Mouse (Mus musculus) layer of hippocampus, adult 8-10 months (tissue): ENCODE results near the gene Gemin5. TPM values are rescaled to one million over a fixed set of nuclear protein-coding genes. Genes with fewer than 3 reads are reported as not detected.
"Not testable (repeated sequence)": the region's sequence is repeated elsewhere in the genome, so short reads cannot be mapped to it uniquely, and the experiment has no call there.

Experiments used
- DNase-seq, 2 experiments: peaks; one replicate each; pipeline ENCODE4 v3.0.0; 2022; ENCODE audit warnings: low spot score in 2 of 2
- total RNA-seq, 4 experiments: library from RNA; stranded (reverse); gene quantifications; 2 replicates each; pipeline ENCODE4 v1.2.4; 2022

The Gemin5 gene
- total RNA-seq, 4 experiments from 2014 or later, result 19.6 to 23.5 (median 20.0) TPM

DNA sequence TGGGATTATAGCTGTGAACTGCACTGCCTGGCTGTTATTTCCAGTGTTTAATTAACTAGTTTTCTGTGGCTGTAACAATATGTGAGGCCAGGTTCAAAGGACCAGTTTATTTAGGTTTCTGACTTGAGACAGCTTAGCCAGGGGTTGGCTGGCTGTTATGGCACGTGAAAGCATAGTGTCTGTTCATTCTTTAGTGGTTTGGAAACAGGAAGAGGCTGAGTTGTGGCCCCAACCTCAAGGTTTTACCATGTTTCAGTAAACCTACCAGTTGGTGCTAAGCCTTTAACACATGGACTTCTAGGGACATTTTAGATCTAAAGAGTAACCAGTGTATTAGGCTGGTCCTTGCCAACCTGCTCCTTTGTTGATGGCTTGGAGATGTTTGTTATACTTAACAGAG lies 51.8 kb downstream of the Gemin5 start:
- no peak for DNase-seq

DNA sequence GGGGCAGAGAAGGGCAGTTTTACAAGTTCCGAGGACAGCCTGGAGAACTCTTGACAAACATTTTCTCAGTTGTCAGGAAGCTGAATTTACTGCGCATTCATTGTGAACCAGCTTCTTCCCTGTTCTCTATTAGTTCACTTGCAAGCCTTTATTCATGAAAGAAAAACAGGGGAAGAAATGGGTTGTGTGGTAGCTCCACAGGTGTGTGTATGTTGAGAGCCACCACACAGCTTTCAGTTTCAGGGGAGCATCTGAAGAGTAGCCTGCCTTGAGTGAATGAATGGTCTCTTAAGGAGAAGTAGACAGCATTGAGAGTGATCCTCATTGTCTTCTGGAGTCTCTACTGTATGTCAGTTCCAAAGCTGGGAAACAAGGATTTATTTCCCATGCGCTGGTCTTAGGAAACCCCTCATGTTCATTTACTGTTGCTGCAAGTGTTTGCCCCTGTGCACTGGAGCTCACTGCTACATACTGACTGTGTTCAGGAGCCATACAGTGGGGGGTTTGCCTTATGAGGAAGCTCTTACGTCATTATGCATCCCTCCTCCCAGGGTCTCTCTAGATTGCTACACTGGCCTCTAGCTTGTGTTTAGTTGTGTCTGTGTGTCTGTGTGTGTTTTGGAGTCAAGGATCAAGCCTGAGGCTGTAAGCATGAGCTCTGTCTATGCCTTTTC lies 60.5 kb downstream of the Gemin5 start:
- DNase-seq, result no peak

DNA sequence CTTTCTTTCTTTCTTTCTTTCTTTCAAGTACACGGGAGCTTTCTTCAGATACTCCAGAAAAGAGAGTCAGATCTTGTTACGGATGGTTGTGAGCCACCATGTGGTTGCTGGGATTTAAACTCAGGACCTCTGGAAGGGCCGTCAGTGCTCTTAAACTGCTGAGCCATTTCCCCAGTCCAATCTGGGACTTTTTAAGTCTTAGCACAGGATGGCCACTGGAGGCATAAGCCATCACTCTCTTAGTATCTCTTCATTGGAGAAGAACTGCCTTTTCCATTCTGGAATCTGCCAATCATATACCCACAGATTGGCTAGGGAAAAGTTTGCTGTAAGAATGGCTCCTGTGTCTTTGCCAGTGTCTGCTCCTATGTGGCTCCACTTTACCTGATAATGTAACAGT lies 61.3 kb downstream of the Gemin5 start:
- DNase-seq, result no peak

DNA sequence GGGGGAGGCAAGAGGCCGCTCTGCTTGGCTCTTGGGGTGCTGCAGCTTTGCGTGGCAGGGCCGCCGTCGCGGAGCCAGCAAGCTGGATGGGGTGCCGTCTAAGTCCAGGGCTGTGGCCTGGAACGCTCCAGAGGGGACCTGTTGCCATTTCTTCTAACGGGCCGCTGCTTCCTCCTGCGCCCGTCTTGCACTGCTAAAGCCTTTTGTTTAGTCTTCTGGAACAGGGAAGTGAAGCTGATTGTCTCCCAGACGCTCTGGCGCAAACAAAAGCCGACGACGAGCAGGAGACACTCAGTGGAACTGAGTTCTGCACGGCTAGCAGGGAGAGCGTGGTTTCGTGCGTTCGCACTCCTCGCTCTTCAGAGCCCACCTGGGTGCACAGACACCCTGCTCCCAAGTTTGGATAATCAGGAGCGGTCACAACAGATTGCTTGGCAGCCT lies 64.0 kb downstream of the Gemin5 start:
- DNase-seq, result no peak

DNA sequence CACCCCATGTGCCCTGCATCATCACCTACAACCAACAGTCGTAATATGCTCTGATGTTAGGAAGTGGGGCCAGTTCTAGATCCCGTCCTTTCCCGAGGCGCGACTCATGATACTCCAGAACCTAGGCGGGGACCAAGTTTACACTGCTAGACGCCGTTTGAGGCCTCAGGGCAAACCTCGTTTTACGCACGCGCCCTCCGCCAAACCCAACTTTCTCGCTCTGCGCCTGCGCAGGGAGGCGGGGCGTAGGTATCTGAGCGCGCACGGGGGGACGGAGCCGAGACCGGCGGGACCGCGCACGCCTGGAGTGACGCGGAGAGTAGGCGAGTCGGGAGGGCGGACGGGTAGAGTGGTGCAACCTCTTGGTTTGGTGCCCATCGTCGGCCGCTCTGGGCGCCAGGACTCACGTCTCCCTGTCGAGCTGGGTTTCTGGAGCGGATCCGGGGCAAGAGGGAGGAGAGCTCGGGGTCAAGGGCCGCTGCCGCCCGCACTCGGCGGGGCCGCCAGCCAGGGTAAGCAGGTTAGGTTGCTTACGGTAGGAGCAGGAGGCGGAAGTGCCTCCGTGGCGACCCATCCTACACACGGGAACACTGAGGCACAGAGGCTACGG lies 64.5 kb downstream of the Gemin5 start, which contains the start of gene Cnot8:
Cnot8 (plus strand) TSS at position 457 of the 610 bp plus-strand sequence.
- peak; percentile 98 to 99 for DNase-seq

DNA sequence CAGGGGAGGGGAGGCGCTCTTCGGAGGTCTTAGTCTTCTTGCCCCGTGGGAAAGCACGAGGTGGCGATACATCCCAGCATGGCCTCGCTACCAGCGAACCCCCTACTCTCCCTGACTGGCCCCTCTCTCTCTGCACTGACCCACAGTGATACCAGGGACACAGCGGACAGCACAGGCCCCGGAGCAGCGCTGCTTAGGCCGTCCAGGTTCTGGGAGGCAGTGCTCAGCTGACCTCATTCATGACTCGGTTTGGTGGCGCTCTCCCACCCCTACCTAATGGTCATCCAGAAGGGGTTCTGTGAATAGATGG lies 65.0 kb downstream of the Gemin5 start:
- DNase-seq, result no peak

DNA sequence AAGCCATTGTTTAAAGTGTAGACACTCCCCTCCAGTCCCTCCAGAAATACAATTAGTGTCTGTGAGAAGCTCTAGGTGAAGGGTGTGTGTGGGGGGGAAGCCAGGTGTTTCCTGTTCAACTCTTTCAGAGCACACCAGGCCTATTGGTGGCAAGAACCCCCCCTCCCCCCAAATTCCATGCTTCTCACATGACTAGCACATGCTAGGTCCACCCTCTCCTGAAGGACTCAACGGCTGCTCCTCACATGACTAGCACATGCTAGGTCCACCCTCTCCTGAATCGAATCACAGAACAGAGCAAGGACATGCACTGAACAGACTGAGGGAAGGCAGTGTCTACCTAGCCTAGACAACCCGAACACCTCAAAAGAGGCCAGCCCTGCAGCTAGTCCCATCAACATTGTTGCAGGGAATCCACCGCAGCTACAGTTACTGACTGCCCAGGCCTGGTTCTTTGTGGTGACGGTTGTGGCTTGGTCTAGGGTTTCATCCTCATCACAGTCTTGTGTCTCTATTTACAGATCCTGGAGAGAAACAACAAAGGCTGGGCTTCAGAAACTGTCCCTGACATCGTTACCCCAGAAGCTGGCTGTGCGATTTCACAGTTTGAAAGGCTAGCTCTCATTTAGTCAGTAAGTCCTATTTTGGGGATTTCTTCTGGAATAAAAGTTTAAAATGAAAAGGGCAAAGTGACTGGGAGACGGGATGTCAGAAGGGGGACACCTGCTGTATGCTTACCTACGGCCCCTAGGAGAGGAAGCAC lies 65.6 kb downstream of the Gemin5 start:
- DNase-seq, result no peak

DNA sequence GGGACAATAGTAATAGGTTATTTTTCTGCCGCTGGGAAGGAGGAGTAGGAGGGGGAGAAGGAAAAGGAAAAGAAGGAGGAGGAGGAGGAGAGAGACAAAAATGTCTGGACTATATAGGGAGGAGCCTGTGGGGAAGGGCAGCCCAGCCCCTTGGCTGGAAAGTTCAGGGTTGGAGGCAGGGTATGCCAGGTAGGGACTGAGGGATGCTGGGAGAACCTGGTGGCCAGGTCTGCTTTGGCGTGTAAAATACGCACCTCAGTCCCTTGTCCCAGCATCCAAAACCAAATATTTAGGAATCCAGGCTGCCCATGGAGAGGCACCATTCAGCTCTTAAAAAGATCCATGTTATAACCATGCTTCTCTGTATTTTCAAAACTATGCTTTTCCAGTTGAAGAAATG lies 66.2 kb downstream of the Gemin5 start:
- DNase-seq, result no peak

DNA sequence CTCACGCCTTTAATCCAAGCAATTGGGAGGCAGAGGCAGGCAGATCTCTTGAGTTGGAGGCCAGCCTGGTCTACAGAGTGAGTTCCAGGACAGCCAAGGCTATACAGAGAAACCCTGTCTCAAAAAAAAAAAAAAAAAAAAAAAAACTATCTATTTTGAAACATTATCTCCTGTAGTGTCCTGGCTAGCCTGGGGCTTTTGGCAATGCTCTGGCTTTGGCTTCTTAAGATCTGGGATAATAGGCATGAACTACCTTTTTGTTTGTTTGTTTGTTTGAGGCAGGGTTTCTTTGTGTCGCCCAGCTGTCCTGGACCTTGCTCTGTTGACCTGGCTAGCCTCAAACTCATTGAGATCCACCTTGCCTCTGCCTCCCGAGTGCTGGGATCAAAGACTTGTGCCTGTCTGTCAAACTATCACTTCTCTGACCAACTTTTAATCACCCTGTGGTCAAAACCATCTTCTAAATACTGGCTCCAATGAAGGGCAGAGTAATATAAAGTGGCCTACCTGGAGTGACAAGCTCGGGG lies 67.1 kb downstream of the Gemin5 start:
- DNase-seq, result no peak

DNA sequence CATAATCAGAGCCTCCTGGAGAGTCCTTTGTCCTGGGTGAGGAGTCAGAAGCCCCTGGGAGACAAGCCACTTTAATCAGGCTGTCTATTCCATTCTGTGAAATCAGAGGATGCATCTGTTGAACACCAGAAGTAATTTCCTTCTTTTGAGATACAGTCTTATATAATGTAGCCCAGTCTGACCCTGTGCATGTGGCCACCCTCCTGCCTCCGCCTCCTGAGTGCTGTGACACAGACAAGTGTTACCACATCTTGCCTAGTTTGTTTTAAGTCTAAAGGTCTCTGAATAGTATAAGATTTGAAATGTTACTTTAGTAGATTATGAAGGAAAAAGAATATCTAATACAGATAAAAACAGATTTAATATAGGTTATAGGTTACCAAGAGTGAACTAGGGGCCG lies 68.3 kb downstream of the Gemin5 start:
- no peak for DNase-seq

DNA sequence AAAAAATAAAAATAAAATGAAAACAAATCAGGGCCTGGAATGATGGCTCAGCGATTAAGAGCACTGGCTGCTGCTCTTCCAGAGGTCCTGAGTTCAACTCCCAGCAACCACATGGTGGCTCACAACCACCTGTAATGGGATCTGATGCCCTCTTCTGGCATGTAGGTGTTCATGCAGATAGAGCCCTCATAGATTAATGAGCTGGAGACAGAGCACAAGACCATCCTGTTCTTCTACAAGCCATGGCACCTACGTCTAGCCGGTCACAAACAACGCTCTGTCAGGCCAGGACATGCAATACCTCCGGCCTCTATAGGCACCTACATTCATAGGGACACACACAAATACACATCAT lies 70.0 kb downstream of the Gemin5 start:
- not testable (repeated sequence) for DNase-seq

DNA sequence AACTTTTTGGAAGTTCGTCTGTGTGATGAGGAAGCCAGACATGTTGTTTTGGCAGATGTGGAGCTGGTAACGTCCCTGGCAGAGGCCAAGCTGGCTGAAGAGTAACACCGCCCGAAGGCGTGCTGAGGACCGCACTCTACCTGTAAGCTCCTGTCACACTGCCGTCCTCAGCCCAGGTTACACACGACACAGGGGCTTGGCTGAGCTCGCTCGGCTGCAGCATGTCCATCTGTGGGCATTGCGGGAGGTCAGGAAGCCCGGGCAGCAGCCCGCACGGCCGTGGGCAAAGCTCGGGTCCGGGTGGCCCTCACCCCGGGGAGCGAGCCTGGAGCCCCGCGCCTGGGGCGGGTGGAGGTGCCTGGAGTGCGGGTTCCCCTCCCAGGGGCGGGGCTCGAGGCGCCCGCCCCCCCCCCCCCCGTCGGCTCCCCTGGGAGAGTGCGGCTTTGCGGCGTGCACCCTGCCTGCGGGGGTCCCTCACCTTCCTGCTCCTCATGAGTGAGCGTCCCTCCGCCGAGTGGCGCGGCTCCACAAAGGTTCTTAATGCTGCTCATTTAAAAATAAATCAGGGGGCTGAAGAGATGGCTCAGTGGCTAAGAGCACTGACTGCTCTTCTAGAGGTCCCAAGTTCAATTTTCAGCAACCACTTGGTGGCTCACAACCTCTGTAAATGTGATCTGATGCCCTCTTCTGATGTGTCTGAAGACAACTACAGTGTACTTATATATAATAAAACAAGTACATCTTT lies 70.5 kb downstream of the Gemin5 start:
- DNase-seq, result no peak

DNA sequence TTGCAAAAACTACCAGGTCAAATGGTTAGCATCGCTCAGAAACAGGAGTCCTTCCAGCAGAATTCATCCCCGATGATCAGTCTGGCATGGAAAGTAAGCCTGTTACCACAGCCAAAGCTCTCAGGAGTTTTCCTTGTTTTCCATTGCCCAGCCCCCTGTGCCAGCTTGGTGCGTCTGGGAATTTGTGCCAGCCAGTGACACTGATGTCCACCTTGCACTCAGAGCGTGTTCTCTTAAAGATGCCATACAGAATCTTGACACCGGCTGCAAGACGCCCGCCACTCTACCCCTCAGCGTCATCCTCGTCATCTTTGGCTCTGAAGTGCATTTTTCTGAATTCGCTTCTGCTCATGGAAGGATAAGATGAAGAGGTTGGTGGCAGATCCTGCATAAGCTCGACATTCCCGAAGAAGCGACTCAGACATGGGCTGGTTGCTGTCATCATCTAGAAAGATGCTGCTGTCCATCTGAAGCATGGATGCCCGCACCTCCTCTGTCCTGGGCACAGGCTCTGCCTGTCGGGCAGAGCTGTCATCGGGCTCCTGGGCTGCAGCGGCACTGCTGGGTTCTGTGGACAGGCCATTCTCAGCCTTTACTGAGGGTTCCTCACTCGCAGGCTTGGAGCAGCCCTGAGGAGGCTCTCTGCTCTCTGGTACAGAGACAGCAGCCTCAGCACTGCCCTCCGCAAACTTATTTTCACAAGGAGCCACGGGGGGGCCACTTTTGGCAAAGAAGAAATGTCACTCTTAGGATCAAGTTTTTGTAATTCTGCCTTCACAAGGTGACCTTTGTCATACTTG lies 71.3 kb downstream of the Gemin5 start:
- no peak for DNase-seq

DNA sequence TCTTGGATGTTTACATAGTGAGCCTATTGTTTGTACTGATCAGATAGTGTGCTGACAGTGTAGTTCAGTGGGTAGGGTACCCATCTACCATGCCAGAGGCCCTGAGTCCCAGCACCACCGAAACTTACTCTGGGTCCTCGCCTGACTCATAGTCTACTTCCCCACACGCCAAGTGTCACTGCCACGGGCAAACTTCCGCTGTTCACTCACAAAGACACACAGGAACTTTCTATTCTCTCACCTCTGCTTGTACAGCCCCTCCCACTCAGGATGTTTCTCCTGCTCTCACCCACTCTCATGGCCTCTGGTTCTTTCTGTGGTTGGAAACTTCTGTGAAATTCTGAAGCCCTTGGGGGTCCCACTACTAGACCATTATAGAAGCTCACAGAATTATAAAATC lies 72.2 kb downstream of the Gemin5 start:
- no peak for DNase-seq

DNA sequence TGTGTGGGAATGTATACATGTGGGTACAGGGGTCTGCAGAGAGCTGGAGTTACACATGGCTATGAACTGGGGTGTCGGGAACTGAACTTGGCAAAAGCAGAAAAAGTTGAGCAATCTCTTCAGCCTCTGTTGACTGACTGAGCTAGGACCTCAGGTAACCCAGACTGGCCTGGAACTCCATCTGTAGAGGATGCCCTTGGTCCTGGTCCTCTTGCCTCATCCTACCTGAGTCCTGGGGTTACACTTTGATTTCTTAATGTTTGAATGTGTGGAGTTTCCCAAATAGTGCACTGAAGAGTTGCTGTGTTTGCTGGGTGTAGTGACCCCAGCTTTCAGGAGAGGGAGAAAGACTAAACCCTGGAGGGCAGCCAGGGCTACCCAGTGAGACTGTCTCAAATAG lies 72.8 kb downstream of the Gemin5 start:
- no peak for DNase-seq

DNA sequence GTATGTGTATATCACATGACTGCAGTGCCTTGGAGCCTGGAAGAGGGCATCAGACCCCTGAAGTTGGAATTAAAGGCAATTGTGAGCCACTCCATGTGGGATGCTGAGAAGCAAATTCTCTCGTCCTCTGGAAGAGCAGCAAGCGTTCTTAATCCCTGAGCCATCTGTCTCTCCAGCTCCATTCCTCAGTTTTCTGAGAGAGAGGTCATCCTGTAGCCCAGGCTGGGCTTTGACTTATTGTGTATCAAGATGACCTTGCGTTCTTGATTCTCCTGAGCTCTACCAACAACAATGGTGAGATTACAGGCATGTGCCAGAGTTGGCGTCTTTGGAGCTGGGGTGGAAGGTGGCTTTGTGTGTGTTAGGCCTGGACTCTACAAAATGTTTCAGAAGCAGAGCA lies 73.6 kb downstream of the Gemin5 start:
- no peak for DNase-seq

DNA sequence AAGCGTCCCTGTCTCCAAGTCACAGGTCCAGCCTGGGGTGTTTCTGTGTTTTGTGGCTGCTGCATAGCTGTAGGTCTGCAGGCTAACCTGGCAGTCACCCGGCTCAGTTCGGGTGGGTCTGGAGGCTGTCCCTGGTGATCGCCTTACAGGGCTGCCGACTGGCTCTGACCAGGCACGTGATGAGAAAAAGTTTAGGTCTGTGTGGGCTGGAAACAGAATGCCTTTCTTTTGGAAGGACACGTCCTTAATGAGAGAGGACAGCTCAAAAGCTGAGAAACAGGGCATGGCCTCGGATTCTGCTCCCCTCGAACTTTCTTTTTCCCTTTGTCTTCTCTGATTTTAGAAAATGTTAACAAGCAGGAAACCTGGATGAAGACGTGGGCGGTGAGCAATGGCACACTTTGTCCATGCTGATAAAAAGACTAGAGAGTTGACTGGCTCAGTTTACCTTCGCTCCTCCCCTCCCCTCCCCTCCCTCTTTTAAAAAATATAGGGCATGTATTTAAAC lies 75.3 kb downstream of the Gemin5 start, which contains the start of gene Gm12248:
Gm12248 (minus strand) TSS at position 114 of the 508 bp plus-strand sequence.
- no peak for DNase-seq

DNA sequence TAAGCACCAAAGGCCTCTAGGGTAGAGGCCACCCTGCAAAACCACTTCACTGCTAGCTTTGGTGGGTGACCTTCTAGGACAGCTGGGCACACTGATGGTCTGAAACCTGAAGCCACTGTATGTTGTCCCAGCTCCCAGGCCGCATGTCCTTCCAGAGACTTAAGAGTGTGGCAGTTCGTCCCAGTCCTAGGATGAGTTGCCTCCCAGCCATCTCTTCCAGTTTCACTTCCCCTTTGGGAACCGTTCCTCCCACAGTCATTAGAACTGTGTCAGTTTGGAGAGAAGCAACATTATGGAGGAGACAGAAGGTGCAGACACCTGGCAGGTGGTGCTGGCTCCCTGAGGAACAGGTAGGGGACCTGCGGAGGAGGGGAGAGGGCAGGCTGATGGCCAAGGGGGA lies 75.8 kb downstream of the Gemin5 start:
- DNase-seq, result no peak

DNA sequence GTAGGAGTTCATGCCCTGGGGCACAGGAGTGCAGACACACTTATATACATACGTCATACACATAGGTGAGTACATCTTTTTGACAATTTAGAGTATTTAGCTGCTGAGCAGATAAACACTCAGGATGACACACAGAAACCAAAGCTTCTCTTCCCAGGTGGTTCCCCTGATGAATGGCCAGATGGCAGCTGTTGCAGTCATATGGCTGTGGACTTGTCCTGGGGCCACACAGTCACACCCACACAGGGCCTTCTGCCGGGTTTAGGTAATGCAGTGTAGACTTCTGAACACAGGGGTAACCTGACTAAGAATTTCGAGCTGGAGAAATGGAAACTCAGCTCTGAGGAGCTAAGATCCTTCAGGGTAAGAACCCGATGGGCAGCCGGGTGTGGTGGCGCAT lies 86.6 kb downstream of the Gemin5 start:
- no peak for DNase-seq

DNA sequence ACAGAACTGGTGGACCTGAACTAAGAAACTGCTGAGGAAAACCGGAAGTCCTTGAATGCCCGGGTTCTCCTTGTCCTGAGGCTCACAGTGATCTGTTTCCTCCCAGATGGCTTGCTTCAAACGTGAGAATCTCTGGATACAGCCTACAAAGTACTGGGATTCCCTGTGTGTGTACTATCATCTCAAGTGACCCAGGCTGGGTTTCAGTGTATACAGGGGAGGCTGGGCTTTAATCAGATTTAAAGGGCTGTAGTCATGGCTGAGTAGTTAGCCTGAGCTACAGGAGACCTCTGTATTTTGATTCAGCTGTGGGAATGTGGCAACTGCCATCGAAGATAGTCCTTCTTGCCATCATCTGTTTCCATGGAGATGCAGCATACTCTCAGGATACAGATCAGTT lies 91.1 kb downstream of the Gemin5 start:
- DNase-seq, result no peak

DNA sequence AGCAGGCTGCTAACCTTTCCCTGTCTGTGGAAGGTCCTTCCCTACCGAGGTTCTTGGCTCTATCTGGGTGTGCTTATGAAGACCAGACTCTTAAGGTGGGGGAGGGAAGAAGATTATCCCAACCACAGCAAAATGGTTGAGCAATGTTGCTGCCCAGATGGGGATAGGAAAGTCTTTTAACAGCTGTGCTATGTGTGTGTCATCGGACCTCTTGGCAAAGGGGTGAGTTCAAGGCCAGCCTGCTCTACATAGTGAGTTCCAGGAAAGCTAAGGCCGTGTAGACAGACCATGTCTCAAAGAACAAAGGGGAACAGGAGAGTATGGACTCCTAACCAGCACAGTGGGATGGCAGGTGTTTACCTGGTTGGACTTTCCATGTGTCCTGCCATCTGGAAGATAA lies 95.4 kb downstream of the Gemin5 start:
- DNase-seq, result no peak
